Mouse (Mus musculus) ovary, postnatal 36 days (tissue): ENCODE results near the gene 4930451I11Rik.

ENCODE experiments used
- DNase-seq: peaks from one replicate; pipeline ENCODE4 v3.0.0; 2022; ENCODE audit warnings: low spot score, mixed read lengths

Gene 4930451I11Rik

DNA sequence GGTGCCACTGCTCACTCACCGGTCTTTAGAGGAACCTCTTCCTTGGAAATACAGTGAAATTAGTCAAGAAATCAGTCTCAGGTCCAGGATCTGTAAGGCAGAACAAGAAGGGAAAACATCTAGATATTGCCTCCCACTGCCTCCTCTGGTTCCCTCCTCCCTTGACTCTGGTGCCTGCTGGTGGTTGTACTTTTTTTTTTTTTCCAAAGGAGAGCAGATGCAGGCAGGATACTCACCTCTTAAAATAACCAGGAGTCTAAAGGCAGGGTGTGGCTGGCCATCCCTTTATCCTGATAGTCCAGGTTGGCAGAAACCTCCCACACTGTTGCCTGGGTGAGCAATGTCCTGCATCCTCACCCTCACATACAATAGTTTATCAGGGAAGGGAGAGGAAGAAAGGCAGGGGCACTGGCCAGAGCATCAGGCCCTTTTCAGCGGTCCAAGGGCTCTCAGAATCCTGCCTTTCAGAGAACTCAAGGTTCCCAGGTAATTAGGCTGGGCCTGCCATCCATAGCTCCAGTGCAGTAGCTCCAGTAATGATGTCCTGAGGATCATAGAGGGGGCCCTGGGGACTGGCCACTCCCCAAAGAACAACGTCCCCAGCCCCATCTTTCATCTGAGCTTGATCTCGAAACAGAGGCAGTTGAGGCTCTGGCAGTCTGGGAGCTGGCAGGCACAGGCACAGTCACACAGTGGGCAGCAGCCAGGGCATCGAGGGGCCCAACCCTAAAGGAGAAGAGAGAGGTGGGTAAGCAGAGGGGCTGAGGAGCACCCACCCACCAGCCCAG is 31.0 kb downstream of the 4930451I11Rik start:
- DNase-seq = no peak

- DNase-seq = no peak
These were observed 31.8 kb downstream of the 4930451I11Rik start for GRCm38 (mm10) chr7:126799468-126800268.

DNA sequence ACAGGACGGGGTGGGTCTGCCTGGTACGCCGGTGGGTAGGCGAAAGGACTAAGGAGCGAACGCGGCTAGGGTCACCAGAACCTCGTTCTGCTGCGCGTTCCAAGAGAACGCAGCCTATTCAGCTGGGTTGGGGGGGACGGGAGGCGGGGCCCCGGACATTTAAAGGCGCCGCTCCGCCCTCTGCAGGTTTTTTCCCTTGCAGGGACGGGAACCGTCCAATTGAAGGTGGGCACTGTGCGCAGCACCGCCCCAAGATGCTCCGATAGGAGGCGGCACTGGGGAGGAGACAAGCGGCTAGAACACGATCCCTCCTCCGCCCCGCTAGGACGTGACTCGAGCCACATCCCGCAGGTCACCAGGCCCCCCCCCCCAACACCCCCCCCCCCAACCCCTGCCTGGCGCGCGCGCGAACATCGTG is 32.4 kb downstream of the 4930451I11Rik start:
- DNase-seq = peak; percentile 97

- DNase-seq = peak; percentile 52
These were observed 33.1 kb downstream of the 4930451I11Rik start for GRCm38 (mm10) chr7:126798127-126799049.

DNA sequence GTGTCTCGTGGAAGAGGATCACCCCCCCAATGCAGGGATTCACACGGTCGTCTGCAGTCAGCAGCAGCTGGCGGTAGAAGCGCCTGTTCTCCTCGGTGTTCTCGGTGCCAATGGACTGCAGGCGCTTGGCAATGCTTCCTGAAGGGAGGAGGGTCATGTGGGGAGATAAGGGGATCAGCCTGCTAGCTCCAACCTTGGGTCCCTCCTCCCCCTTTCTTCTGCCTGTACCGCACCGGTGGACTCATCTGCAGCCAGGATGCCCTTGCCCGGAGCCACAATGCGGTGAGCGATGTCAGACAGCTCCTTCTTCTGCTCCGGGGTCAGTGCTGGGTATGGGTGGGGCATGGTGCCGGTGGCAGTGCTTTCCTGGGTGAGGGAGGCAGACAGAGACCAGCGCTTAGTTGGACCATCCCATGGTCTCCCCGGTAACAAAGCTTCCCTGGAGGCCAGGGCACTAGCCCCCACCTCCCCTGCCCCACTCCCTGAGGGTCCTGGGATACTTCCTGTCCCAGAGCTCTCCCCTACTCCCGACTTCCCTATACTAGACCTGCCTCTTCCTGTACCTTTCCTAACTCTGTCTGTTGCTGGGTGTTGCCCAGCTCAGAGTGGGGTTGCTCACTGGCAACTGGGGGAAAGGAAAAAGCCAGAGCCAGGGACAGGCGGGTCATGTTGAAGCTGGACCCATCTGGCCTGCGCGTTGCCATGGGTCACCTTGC is 33.9 kb downstream of the 4930451I11Rik start, which contains the start of gene Fam57b:
Gene Fam57b, plus strand, starts transcription at position 258 of the 716 bp plus-strand sequence.
- peak; percentile 69 for DNase-seq

DNA sequence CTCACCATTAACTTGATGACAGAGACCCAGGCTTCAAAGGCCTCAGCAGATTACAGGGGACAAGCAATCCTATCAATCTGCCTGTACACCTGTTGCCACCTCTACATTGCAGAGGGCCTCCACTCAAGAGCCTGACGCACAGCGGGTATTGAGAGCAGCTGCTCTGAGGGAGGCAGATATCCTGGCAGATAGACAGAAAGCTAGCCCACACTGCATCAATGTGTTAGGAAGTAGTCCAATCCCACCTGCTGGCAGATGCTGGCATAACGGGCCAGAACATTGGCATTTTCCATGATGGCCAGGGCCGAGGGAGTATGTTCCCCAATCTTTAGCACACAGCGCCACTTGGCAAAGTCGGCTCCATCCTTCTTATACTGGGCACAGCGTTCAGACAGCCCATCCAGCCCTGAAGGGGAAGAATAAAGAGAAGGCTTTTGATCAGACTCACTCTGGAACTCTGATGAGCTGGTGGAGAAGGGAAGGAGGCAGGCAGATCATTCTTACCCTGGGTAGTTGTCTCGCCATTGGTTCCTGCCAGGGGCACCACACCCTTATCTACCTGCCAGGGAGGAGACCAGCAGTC is 35.0 kb downstream of the 4930451I11Rik start:
- DNase-seq = no peak

DNA sequence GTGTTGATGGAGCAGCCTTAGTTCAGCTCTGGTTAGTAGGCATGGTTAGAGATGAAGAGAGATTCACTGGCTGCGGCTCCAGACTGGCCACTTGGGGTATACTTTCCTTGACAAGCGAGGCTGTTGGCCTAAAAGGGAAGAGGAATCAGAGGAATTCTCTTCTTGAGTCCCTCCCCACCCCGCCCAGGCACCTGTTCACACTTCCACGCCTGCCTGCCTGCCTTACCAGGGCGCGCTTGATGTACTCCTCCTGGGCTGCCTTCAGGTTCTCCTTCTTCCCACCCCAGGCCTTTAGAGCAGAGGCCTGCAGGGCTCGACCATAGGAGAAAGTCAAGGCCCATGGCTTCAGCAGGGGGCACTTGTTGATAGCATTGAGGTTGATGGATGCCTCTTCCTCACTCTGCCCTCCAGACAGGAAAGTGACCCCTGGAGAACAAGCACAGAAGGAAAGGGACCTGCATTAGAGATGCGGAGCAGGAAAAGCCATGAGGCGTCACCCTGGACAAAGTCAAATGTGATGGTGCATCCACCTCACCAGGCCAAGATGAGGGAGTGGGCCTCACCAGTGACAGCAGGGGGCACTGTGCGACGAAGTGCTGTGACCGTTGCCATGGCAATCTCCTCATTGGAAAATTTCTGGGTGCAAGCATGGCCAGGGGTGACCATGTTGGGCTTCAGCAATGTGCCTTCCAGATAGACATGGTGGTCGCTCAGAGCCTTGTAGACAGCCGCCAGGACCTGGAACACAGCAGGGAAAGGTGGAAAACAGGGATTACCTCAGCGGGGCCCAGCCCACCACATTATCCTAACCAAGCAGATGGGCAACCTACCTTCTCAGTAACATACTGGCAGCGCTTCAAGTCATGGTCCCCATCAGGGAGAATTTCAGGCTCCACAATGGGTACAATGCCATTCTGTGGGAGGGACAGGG is 35.8 kb downstream of the 4930451I11Rik start:
- no peak for DNase-seq

- DNase-seq = no peak
These were observed 37.2 kb downstream of the 4930451I11Rik start for GRCm38 (mm10) chr7:126794271-126794605.

DNA sequence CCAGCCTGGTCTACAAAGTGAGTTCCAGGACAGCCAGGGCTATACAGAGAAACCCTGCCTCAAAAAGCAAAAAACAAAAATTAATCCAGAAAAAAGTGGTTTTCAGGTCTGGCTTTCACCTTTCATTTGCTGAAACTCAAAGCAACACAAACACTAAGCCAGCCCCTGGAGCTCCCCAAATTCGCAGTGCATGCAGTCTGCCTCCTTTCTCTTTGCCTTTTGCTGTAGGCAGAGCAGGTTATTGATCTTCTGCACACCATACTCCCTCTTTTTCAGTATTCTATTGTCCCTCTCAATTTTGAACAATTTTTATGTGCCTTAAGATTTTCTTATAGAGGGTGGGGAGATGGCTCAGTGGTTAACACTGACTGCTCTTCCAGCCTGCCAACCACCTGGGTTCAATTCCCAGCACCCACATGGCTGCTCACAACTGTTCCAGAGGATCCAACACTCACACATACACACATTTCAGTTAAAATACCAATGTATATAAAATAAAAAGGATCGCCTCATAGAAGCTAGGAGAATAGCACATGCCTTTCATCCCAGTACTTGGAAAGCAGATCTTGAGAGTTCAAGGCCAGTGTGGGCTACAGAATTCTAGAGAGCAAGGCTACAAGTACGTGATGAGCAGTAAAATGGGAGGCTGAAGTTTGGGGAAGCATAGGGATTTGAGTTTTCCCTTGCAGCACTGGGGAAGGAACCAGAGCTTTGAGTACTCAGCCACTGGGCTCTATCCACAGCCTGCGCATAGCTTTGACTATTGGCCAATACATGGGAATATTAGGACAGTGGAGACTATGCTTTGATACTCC is 37.8 kb downstream of the 4930451I11Rik start:
- no peak for DNase-seq

DNA sequence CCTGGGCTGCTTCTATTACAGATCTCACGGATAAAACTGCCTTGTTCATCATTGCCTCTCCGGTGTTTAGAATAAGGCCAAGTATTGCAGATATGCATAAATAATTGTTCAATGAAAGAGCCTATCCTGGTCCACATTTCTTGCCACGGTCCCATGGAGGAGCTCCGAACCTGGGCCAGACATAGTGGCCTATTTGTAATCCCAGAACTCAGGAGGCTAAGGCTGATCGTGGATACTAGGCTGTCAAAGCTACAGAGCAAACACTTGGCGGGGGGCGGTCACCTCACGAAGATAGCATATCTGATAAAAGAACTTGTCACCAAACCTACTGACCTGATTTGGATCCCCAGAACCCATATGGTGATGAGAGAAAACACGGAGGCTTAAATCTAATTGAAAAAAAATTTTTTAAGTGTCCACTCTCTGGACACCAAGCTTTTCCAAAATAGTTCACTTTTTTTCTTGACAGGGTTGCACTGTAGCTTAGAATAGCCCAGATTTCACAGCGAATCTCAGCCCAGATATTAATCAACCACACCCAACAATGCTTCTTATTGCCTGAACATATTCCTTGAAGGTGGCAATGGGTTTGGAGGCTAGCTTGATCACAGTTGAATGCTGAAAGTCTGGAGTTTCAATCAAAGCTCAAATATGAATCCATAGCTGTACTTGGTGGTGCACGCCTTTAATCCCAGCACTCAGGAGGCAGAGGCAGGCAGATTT is 38.6 kb downstream of the 4930451I11Rik start:
- no peak for DNase-seq

DNA sequence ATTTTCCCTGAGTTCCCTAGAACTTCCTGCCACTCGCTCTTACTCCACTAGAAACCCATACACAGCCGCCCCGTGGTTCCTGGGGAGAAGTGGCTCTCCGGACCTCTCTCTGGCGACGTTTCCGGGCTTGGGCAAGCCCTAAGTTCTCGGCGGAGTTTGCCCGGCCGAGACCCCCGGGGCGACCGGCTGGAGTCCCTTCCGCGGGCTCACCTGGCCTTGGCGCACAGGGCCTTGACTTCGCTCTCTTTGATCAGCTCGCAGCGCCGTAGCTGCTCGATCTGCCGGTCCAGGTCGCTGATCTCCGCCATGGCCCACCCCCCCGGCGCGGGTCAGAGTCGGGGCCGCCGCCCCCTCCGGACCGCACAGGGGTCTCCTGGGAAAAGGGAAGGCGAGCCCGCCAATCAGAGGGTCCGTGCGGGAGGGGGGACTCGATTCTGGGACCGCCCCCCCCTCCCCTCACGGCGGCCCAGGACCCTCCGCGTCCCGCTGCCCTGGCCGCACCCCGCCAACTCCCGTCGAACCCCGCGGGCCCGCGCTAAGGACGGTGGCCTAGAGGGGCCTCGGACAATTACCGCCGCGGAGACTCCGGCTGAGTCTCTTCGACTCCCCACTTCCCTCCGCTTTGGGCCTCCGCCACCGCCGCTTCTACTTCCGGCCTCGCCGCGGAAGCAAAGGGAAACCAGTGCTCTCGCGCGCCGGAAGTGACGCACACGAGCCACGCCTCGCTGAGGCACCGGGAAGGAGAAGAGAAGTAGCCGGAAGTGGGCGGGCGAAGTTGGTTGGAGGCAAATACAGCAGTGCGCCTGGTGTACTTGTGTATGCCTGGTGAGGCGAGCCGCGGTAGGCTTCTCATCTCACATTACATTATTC is 39.4 kb downstream of the 4930451I11Rik start, which contains the start of gene Ppp4c:
Gene Ppp4c, minus strand, starts transcription at position 646 of the 870 bp plus-strand sequence.
- peak; percentile 95 for DNase-seq

- no peak for DNase-seq
These were observed 42.3 kb downstream of the 4930451I11Rik start for GRCm38 (mm10) chr7:126789141-126789540.

GRCm38 (mm10) chr7:126786142-126786541 is 45.3 kb downstream of the 4930451I11Rik start:
- DNase-seq = no peak

- no peak for DNase-seq
These were observed 46.4 kb downstream of the 4930451I11Rik start for GRCm38 (mm10) chr7:126785056-126785455.

DNA sequence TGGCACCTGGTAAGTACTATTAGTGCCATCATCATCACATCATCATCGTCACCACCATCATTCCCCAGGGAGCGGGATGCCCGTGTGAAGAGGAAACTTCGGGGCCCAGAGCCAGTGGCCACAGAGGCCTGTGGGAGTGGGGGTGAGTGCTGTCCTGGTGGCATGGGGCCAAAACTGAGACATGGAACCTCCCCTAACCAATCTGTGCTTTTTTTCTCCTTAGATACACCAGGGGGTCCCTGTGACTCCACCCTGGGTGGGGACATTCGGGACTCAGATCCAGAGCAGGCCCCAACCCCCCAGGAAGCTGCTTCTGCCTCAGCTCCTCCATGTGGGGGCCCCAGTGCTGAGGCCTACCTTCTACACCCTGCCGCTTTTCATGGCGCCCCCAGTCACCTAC is 47.0 kb downstream of the 4930451I11Rik start:
- DNase-seq = no peak

DNA sequence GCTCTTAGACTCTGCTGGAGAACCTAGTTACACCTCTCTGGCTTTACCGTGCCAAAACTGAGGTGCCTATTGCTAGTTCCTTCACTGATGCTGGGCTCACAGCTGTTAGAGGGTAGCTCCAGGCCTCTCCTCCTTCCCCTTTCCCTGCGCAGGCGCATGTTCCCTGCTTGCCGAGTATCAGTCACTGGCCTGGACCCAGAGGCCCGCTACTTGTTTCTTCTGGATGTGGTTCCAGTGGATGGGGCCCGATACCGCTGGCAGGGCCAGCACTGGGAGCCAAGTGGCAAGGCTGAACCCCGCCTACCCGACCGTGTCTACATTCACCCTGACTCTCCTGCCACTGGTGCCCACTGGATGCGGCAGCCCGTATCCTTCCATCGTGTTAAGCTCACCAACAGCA is 48.7 kb downstream of the 4930451I11Rik start:
- no peak for DNase-seq

- no peak for DNase-seq
These were observed 49.6 kb downstream of the 4930451I11Rik start for GRCm38 (mm10) chr7:126781661-126782370.
